Mouse (Mus musculus): ENCODE measurements around the gene Sgtb. TPM values are rescaled to one million over a fixed set of nuclear protein-coding genes. Genes with fewer than 3 reads are reported as not detected.

The Sgtb gene
- total RNA-seq, 2 experiments from 2014 or later = 1.2 to 1.6 TPM

DNA sequence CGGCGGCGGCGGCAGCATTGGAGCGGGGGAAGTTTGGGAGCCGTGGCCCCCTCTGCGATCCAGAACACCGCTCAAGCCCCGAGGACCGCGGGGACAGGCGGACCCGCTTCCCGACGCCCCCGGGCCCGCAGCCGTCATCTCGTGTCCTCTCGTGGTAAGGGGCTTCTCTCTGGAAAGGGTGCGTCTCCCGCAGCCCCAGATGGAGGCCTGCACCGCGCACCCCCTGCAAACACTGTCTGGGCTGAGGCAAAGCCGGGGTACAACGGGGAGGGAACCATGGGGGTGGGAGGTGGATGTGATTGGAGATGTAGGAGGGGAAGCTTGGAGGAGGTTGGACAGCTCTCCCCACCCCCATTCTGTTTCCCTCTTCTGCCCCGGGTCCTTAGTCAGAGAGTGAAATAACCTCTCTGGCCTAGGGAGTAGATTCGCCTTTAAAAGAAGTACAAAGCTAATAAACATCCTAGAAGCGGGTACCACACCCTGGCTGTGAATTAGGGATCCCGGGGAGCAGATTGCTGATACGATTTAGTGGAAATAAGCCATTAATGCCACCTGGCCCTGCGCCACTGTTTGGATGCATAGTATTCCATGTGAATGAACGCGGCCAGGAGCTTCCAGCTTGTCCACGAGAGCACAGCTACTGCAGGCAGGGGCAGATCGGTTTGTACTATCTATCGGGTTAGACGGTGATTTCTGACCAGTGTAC is 428 bp downstream of the Sgtb start:
- peak; percentile 36 for DNase-seq

DNA sequence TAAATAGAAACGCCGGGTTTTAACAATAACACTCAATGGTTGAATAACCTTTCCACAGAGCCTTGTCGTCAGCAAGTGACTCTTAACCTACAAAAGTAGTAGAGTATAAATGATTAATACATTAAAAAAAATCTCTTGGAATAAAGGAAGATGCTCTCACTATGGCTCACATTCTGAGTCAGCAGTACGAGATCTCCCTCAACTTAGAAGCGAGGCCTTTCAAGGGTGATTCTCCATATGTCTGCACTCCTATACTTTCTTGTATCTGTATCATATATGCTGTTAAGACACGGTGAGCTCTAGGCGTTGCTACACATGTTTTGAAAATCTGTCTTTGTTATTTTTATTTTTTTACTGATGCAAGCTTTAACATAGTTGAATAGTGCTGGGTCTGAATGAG is 985 bp downstream of the Sgtb start:
- no peak for DNase-seq

DNA sequence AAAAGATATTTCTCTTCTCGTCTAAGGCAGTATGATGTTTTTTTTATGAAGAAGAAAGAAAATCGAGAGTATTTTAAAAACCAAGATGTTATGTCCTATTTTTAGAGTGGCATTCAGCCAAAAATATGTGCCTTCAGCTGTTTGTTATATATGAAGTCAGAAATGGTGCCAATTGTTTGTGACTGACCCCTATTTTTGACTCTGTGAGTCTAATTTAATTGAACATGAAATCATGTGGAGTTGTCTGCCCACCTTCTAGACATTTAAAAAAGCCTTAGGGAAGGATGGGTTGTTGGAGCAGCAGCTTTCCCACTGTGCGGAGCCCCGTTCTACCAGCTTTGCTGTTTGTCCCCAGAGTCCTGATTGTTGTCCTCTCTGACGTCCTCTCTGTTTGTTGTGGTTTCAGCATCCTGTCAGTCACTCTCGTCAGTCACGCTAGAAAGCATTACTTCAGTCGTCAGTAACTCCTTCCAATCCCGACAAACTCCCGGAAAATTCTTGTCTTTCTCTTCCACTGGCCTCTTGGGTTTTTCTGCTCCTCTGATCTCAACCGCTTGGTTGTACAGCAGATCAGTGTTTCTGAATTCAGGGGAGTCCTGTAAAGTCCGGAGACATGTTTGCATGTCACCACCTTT is 2.8 kb downstream of the Sgtb start:
- no peak for DNase-seq

DNA sequence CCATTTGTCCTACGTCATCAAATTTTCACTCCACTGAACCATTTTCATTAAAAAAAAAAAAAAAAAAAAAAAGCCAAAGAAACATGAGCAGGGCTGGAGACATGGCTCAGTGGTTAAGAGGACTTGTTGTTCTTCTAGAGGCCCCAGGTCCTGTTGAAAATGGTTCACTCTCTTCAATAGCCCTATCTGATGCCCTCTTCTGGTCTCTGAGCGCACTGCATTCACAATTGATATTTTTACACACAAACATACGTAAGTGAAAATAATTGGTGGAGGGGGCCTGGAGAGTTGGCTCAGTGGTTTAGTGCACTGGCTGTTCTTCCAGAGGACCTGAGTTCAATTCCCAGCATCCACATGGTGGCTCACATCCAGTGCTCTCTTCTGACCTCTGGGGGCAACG is 4.2 kb downstream of the Sgtb start:
- no peak for DNase-seq

DNA sequence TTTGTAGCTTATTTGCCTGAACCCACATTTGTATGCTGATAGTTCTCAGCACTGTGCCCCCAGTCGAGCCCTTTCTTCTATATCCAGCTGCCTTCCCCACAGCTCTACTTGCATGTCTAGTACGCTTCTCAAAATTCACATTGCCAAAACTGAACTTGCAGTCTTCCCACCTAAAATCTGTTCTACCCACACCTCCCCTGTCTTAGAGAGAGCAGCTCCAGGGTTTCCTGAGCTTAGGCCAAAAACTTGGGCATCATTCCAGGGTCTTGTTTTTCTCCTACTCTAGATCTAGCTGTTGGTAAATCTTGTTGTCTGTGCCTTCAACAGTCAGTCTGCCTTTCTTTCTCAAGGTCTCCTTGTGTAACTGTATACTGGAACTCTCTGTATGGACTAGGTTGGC is 5.3 kb downstream of the Sgtb start:
- no peak for DNase-seq

DNA sequence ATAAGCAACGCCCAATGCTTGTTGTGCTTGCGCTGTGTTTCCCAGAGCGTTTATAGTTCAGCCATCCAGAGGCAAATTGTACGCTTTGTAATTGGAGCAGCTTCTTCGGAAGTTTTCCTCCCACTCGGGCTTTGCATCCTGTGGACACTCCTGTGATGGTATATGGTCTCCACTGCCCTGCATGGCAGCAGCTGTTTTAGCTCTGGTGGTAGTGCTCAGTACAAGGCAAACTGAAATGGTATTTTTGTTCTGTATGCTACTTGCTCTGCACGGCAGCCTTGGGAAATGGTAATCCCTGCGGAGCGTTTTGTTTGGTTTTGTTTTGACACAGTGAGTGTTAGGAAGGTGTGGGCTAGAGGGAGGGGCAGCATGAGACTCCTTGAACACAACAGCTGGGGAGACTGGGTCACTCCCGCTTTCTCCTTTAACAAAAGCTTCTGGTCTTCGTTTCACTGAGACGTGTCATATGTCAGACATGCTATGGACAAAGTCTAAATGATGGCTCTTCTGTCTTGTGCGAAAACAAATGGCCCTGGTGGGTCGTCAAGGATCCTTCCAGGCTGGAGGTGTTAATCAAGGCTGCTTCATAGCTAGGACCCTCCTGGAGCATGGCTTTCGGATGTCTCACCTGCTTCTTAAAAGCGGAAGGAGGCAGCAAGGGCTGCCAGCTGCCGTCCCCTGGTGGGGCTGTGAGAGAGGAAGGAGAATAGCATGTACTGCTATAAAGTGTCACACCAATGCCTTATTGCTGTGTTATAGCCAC is 12.7 kb downstream of the Sgtb start:
- no peak for DNase-seq

DNA sequence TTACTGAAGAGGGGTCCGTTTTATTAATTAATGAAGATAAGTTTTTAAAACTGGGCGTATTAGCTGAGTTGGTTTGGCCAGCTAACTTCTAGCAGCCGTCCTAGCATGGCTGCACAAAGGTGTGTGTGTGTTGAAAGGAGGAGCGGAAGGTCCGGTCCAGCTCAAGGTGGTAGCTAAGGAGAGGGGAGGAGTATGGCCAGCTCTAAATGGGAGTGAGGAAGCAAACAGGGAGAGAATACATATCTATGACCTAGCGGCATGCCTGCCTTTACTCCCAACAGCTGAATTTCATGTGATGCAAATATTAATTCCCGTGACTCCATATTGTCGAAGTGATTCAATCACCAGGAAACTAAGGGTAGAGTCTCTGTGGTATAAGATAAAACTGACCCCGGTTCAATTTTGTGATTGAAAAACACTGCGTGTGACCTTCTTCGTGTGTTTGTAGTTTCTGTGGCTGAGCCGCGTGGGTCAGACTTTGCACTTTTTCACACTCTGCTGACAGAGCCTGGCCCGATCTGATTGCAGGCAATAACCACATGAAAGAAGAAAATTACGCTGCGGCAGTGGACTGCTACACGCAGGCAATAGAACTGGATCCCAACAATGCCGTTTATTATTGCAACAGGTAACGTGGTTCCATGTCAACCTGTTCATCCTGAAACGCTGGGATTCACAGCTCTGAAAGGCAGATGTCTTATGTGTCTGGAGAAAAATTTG is 14.3 kb downstream of the Sgtb start:
- DNase-seq = no peak

DNA sequence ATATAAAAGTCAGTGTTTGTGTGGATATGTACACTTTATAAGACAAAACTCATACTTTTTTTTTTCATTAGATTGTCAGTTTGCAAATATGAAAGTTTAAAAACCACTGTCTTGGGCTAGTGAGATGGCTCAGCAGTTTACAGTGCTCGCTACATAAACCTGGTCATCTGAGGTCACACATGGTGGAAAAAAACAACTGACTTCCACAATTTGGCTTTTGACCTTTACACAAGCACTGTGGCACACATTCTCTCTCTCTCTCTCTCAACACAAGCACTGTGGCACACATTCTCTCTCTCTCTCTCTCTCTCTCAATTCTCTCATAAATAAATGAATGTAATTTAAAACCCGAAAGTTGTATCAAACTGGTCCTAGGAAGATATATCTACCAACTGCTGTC is 23.0 kb downstream of the Sgtb start:
- DNase-seq = no peak

DNA sequence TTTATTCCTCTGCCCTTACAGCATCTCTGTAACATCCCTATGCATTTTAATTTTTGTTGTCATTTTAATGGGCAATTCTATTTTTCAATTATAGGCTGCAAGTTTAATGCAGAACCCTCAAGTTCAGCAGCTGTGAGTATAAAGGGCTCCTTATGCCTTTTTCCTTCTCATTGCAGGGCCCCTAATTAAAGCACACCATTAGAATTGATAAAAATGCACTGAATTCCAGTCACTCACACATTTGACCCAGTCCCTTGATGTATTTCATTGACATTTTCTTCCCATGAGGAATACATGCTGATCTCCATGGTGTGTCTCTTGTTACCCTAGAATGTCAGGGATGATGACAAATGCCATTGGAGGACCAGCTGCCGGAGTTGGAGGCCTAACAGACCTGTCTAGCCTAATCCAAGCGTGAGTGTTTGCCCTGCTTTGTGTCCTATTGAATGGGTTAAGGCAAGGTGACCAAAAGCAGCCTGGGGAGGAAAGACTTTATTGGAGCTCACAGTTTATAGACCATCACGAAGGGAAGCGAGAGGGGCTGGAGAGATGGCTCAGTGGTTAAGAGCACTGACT is 25.1 kb downstream of the Sgtb start:
- DNase-seq = no peak

DNA sequence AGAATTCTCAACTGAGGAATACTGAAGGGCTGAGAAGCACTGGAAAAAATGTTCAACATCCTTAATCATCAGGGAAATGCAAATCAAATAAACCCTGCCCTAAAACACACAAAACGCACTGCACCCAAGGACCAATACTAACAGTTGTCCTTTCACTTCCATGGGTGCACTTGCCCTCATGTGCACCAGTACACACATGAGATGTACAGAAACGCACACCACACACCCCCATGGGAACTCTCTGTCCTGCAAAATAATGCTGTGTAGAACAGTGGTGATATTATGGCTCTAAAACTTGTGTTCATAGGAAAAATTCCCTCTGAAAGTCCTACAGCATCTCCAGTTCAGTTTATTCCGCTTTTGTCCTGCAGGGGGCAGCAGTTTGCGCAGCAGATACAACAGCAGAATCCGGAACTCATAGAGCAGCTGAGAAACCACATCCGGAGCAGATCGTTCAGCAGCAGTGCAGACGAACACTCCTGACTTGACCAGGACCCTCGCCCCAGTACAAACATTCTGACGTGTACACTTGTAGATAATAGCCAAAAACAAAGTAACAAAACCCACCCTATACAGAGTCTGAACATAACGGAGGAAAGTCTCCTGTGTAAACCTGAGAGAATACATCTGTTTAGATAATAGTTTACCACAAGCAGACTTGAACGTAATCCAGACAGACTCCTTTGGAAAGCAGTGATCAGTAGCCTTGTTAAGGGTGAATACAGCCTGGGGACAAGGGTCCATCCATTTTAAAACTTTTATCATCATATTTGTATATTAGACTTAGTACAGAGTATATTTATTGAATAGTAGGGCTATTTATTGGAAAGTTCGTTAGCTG is 30.0 kb downstream of the Sgtb start:
- DNase-seq = peak; percentile 79

DNA sequence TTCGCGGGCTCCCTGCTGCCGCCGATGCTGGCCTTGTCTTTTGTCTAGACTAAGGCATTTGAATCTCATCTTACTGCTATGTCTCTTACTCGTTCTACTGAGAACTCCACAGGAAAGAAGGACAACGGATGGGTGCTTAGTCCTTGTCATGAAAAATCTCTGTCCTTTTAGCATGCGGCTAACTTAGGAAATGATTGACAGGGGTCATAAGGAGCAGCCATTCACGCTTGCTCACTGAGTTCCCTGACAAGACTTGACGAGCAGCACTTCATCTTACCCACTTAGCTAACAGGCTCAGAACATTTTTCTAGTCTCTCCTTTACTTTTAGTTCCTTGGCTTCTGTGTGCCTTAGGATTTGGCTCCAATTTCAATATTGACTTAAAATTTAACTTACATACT is 35.3 kb downstream of the Sgtb start:
- no peak for DNase-seq

DNA sequence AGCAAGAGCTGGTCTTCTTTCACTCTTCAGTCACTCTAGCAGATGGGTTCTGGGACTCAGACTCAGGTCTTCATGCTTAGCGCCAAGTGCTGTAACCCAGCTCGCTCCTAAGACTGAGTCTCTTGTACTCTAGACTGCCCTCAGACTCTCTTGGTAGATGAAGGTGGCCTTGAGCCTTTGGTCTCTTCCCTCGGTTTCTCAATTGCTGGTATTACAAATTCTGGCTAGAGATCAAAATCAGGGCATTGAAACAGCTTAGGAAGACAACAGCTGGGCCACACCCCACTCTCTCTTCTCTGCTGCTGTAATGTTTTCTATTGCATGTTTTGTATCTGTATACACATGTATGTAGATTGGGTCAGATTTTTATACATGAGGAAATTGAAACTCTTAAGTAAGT is 36.1 kb downstream of the Sgtb start:
- no peak for DNase-seq

DNA sequence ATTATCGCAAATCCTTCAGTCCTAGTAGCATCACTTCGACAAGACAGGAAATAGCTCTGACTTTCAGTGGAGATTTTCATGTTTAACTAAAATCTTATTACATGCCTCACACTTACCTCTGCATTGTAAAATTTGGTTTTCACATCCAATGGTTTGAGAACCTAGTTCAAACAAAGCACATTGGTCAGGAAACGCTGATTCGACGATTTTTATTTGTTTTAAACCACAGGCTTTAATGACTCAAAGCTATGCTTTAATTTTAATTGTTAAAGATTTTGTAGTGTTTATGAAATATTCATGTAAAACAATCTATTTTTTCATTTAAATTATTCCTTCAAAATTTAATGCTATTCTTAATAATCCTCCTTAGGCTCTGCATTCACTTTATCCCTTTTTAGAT is 44.6 kb downstream of the Sgtb start:
- DNase-seq = no peak

DNA sequence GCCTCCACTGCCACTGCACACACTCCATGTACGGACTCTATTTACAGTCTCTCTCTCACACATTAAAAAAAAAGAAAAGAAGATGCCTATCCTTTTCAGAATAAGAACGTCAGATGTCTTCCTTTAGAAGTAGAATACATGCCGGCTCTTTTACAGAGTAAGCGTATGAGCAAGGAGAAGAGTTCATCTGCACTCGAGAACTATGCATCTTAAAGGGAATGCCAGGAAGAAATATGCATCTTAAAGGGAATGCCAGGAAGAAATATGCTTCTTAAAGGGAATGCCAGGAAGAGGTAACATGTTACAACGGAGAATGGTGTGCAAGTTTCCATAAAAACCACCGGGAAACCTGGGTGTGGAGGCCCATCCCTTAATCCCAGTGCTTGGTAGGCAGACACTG is 45.6 kb downstream of the Sgtb start:
- DNase-seq = no peak

DNA sequence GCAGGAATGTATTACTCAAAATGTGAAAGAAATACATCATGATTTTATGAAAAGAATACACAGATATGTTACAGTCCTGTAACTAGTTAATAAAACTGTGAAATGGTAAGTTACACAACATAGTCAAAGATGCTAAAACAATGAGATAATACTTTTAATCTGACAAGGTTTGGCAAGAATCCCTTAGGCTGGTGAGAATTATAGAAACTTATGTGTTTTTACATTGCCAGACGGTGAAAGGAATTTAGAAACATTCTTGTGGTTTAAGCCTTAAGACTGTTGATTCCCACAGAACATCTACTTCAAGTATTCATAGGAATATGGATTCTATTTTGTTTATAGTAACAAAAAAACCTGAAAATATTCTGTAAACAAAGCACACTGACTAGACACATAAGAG is 46.1 kb downstream of the Sgtb start:
- DNase-seq = no peak

DNA sequence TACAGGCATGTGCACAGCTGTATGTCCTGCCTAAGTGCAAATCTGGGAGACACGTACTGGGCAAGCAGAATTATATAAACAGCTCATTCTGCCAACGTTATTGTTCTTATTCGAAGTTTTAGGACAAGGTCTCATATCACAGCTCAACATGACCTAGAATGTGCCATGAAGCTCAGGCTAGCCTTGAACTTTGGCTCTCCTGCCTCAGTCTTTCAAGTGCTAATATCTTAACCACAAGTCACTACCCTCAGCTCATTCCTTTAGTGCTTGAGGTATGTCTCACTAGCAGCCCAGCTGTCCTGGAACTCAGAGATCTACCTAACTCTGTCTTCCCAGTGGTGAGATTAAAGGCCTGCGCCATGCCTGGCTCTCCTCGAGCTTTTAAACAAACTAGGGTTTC is 62.2 kb downstream of the Sgtb start:
- DNase-seq = no peak

DNA sequence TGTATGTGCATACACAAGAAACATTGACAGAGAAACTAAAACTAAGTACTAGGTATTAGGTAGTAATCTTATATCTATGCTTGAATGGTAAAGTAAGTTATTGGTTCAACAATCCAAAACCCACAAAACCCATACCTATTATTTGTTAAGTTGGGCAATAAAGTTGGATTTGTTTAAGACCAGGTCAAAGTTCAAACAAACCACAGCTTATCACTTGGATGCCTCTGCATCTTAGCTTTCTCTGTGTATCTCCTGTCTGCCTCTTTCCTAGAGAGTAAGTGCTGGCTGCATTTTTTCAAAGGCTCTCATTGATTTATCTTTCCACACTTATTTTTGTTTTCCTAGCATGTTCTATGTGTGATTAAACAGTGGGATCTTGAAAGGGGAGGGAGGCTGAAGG is 63.0 kb downstream of the Sgtb start:
- no peak for DNase-seq

DNA sequence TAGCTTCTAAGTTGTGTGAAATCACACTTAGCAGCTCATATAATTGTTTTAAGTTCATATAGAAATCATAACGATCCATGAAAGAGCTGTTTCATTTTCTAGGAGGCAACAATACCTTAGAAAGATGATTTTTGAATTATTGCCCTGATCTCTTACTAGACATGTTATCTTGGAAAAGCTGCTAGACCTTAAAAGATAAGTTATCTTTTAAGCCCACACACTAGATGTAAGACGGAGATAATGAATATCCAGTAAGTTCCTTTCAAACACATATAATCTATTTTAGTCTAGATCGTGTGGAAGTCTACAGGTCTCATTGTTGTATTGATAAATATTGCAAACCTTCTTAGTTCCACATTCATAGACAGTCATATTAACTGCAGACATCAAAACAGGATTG is 67.3 kb downstream of the Sgtb start:
- DNase-seq = no peak

DNA sequence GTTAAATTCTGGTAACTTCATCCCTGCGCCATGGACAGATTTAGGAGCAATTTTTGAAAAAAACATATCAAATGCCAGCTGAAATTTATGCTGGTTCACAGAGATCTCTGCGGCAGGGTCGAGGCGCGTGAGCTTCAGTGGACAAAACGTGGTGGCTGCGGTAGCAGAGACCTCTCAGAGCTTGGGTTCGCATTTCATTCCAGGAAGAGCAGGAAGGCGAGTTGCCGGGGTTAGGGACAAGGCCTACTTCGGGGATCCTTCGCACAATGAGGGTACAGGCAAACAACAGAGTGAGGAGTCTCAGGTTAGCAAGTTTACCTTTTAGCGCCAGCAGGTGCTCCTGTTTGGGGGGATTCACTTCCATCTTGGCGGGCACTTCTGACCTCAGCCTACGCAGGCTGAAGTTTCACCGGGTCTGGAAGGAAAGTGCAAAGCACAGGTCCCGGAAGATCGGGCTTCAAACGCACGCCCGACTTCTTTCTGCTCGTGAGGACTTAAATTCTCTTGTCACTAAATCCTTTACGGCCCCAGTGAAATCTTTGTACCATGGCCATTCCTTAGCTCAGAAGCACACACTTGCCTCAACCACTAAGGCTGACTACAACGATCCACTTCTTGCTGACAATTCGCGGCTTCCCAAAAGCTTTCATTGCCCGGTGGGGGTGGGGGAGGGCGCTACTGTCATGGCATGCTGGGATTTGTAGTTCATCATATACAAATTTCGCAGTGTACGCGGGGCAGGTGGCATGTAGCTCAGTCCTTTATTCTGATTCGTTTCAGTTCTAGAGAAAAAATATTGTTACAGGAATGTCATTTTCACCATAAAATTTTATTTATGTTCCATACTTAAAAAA is 68.5 kb downstream of the Sgtb start, which contains the start of gene Trappc13:
Gene Trappc13, minus strand, starts transcription at position 674 of the 854 bp plus-strand sequence.
- DNase-seq = no peak

DNA sequence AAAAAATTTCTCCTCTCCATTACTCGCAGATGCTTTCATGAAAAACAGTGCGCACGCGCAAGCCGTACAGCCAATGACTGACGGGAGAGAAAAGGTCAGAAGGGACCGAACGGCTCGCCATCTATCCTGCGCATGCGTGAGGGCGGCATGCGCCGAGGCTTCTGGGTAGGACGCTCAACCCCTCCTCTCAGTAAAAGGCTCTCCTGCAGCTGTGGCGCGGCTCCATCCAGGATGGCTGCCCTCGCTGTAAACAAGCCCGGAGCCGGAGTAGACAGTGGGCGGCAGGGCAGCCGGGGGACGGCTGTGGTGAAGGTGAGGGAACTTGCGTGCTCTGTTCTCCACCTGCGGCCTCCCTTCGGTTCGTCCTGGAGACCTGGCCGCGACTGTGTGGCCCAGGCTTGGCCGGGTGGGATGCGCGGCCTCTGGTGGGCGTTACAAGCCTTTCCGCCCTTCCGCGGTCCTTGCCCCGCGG is 69.1 kb downstream of the Sgtb start, which contains the start of gene Trim23:
Gene Trim23, plus strand, starts transcription at position 148 of the 472 bp plus-strand sequence.
- DNase-seq = peak; percentile 98

Measured in gastrocnemius, postnatal 10 days (tissue).